Comparison of ENCODE assay signal across 9 mouse cellular contexts in genomic region chr17:84675951-84676366, GRCm38 (mm10). TPM values are rescaled to one million over a fixed set of nuclear protein-coding genes. Genes with fewer than 3 reads are reported as not detected.
DNase-seq lines count a peak whose midpoint lies in the region; ATAC-seq lines count a peak whose summit lies in the region.
"Had no signal": no experiment of that assay in that cellular context is flagged by ENCODE, and none has a peak within 500 bp of the region (broad histone marks: within the 10 kb centered on the region; RNA-seq: fewer than 3 reads in every experiment).

TSS of gene Abcg8 (plus strand) at chr17:84676302.

- peaks cover 17% of the 10 kb centered on the region; the same call in 1 of the 2 replicates for H3K27me3 ChIP-seq in heart, embryonic 15.5 days
- H3K27me3 ChIP-seq in limb, embryonic 11.5 days (ENCODE audit: control insufficient read depth, insufficient read depth, low read length) = no peaks in the 10 kb centered on the region
- H3K27me3 ChIP-seq in midbrain, embryonic 13.5 days = peaks cover 31% of the 10 kb centered on the region

- ATAC-seq in frontal cortex, adult (ENCODE audit: low TSS enrichment) = peak; percentile 38; the same call in 1 of the 2 replicates
- peak; percentile 35; the same call in 1 of the 2 replicates for ATAC-seq in heart, embryonic 15.5 days (replicated peaks; ENCODE audit: insufficient number of reproducible peaks, insufficient read depth, low FRiP score, low read depth)
- peak; percentile 72; the same call in 1 of the 2 replicates for ATAC-seq in limb, embryonic 11.5 days (ENCODE audit: insufficient number of reproducible peaks, low FRiP score, low TSS enrichment, low read depth)
- ATAC-seq in midbrain, embryonic 13.5 days = peak; percentile 55; the same call in 1 of the 2 replicates

- H3K4me2 ChIP-seq in heart, embryonic 15.5 days = peak within 1 kb of the TSS; percentile 69
- peak within 1 kb of the TSS; percentile 53 for H3K4me2 ChIP-seq in limb, embryonic 11.5 days (ENCODE audit: low read depth, severe bottlenecking)
- peak within 1 kb of the TSS; percentile 63 for H3K4me2 ChIP-seq in midbrain, embryonic 13.5 days (replicated peaks)

- peaks cover 11% of the 10 kb centered on the region; the same call in 1 of the 2 replicates for H3K4me1 ChIP-seq in heart, embryonic 15.5 days (replicated peaks)
- H3K4me1 ChIP-seq in limb, embryonic 11.5 days (ENCODE audit: control insufficient read depth, insufficient read depth, low read length) = no peaks in the 10 kb centered on the region
- peaks cover 21% of the 10 kb centered on the region for H3K4me1 ChIP-seq in midbrain, embryonic 13.5 days (replicated peaks)

- H3K27ac ChIP-seq in heart, embryonic 15.5 days = no peak within 1 kb of the TSS
- H3K27ac ChIP-seq in limb, embryonic 11.5 days (replicated peaks; ENCODE audit: low read depth, low read length) = no peak within 1 kb of the TSS
- 0 out of 2 replicates have a peak within 1 kb of the TSS, but pooled peaks have one; percentile 1 for H3K27ac ChIP-seq in midbrain, embryonic 13.5 days

- WGBS in heart, embryonic 15.5 days = 3% methylated on average over 24 of the region's 24 CpGs
- 5% methylated on average over 24 of the region's 24 CpGs for WGBS in limb, embryonic 11.5 days
- under 1% methylated on average over 24 of the region's 24 CpGs for WGBS in midbrain, embryonic 13.5 days

- no peak for DNase-seq in frontal cortex, postnatal 36 days (ENCODE audit: low spot score in 2 of 2)
- DNase-seq in adrenal gland, postnatal 36 days = peak; percentile 22 to 31
- peak; percentile 65 for DNase-seq in limb, embryonic 11.5 days (ENCODE audit: low spot score)
- DNase-seq in layer of hippocampus, adult 8-10 months (ENCODE audit: low spot score in 2 of 2) = no peak
- no peak for DNase-seq in natural killer cell, adult 2 months (ENCODE audit: low spot score in 2 of 2)

- H3K9me3 ChIP-seq in heart, embryonic 15.5 days (replicated peaks) = no peaks in the 10 kb centered on the region
- no peaks in the 10 kb centered on the region for H3K9me3 ChIP-seq in limb, embryonic 11.5 days (ENCODE audit: control insufficient read depth, low read length)
- no peaks in the 10 kb centered on the region for H3K9me3 ChIP-seq in midbrain, embryonic 13.5 days

- 0 out of 2 replicates have a peak within 1 kb of the TSS, but pooled peaks have one; percentile 22 for H3K9ac ChIP-seq in heart, embryonic 15.5 days
- peak within 1 kb of the TSS; percentile 48; the same call in 1 of the 2 replicates for H3K9ac ChIP-seq in limb, embryonic 11.5 days (ENCODE audit: low read length)
- H3K9ac ChIP-seq in midbrain, embryonic 13.5 days (replicated peaks) = peak within 1 kb of the TSS; percentile 54

- no peaks in the 10 kb centered on the region for H3K36me3 ChIP-seq in heart, embryonic 15.5 days
- no peaks in the 10 kb centered on the region for H3K36me3 ChIP-seq in limb, embryonic 11.5 days (ENCODE audit: control insufficient read depth, insufficient read depth, low read length)
- no peaks in the 10 kb centered on the region for H3K36me3 ChIP-seq in midbrain, embryonic 13.5 days

- peak within 1 kb of the TSS; percentile 40 for H3K4me3 ChIP-seq in heart, embryonic 15.5 days
- peak within 1 kb of the TSS; percentile 28 for H3K4me3 ChIP-seq in limb, embryonic 11.5 days (ENCODE audit: low read depth, low read length)
- peak within 1 kb of the TSS; percentile 36 for H3K4me3 ChIP-seq in midbrain, embryonic 13.5 days (replicated peaks)
- H3K4me3 ChIP-seq: erythroblast, embryonic 14.5 days had no signal

RNA-seq across cellular contexts. Expression of gene Abcg8, which starts in this region (rescaled TPM):
- not detected for total RNA-seq in adrenal gland, postnatal 36 days (2021)
- not detected in 2 replicates for polyA plus RNA-seq in heart, embryonic 15.5 days (2015; fragmentation: Nextera tagmentation; extraction: Ambion mirVana)
- polyA plus RNA-seq in limb, embryonic 11.5 days (2014; fragmentation: Nextera tagmentation; extraction: Ambion mirVana) = 0.07 and 0.09 TPM in 2 replicates
- polyA plus RNA-seq in midbrain, embryonic 13.5 days (2015; fragmentation: Nextera tagmentation; extraction: Ambion mirVana) = 0.11 TPM in 1 of 2 replicates, not detected in the other
- not detected for total RNA-seq in layer of hippocampus, adult 8-10 months (2022)
- polyA plus RNA-seq: erythroblast, embryonic 14.5 days had no signal

Comparison
In these comparisons a context has a peak if more than half of its experiments do, and no peak if none do; other contexts are left out.
1. Peak in DNase-seq in adrenal gland, postnatal 36 days; RNA of the gene not detected or under 1 TPM.
2. Peak in ATAC-seq, H3K4me3 ChIP-seq, H3K9ac ChIP-seq and H3K4me2 ChIP-seq in heart, embryonic 15.5 days; RNA of the gene not detected or under 1 TPM.
3. Peak in DNase-seq, ATAC-seq, H3K4me3 ChIP-seq, H3K9ac ChIP-seq and H3K4me2 ChIP-seq in limb, embryonic 11.5 days; RNA of the gene not detected or under 1 TPM.
4. Peak in ATAC-seq, H3K4me3 ChIP-seq, H3K27ac ChIP-seq, H3K9ac ChIP-seq and H3K4me2 ChIP-seq in midbrain, embryonic 13.5 days; RNA of the gene not detected or under 1 TPM.